Mouse (Mus musculus): ENCODE measurements around the gene Npat. TPM values are rescaled to one million over a fixed set of nuclear protein-coding genes. Genes with fewer than 3 reads are reported as not detected.

Npat gene
- 10 to 100 TPM; 17.5 to 20.4 TPM for total RNA-seq (2021)

DNA sequence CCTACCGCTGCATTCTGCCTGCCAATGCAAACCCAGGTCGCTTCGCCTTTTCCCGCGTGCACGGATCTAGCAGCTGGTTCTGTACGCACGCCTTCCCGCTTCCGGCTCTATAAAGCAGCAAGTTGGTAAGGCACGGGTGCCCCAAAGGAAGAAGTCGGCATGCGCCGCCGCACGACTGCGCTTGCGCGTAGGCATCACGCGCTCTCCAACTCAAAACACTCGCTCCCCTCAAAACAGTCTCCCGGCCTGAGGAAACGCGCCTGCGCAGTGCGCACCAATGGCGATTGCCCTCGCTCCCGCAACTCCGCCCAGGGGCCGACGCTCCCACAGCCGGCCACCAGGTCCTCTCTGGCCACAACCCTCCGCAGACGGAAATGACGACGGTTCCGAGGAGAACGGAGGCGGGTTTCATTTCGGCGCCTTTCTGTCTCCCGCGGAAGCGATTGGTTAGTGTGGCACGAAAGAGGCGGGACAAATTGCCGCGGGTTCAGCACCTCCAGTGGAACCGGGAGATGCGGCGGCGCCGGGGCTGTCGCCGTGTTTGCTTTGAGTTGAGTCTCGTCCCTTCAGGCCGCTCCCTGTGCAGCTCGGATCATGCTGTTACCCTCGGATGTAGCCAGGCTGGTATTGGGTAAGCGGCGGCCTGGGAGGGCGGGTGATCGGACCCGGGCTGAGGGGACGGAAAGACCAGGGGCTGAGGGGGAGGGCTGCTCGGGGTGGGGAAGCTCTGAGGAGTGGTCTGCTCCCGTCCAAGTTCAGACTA is at the start of gene Npat, which contains the start of gene Atm:
TSS of gene Npat (plus strand) at position 490 of the 763 bp plus-strand sequence.
TSS of gene Atm (minus strand) at position 183 of the 763 bp plus-strand sequence.
- intact Hi-C loops (cut with DNase I): loop anchor here (5.0 kb wide), 1 partner anchor 289 kb away; the partner anchor contains the start of gene Ddx10
- DNase-seq (ENCODE audit: low spot score in 2 of 2): peak; percentile 99 to 100

DNA sequence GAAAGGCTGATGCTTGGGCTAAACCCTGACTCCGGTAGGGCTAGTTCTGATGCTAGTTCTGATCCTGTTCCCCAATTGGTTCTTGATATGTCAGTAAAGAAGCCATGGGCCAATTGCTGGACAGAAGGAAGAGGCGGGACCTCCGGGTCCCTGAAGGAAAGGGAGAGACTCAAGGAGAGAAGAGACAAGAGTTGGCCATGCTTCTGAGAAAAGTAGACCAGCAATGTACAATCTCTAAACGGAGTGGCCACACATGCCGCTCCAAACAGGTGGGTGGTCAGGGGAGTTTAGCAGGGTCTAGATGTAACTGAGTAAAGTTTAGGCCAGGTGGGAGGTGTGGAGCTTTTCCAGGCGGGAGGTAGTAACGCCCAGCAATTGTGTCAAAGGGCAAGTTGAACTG is 28.8 kb upstream of the Npat start:
- intact Hi-C loops (cut with DNase I): no loop called here
- peak in 1 of 2 experiments; percentile 14 for DNase-seq (ENCODE audit: low spot score in 2 of 2)

DNA sequence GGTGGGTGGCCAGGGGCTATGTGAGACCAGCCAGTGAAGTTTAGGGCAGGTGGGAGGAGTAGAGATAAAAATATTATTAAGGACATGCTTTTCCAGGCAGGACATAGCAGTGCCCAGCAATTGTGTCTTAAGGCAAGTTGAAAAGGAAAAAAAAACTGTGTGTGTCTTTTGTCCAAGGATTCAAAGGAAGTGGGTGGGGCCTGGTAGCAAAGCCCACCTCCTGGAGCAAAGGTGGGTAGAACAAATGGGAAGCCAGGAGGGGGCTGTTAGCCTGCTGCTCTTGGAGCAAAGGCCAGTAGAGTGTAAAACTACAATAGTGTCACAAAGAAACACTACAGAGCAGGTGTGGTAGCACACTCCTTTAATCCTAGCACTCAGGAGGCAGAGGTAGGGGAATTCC is 22.8 kb upstream of the Npat start:
- intact Hi-C loops (cut with DNase I): no loop called here
- DNase-seq (ENCODE audit: low spot score in 2 of 2): no peak

DNA sequence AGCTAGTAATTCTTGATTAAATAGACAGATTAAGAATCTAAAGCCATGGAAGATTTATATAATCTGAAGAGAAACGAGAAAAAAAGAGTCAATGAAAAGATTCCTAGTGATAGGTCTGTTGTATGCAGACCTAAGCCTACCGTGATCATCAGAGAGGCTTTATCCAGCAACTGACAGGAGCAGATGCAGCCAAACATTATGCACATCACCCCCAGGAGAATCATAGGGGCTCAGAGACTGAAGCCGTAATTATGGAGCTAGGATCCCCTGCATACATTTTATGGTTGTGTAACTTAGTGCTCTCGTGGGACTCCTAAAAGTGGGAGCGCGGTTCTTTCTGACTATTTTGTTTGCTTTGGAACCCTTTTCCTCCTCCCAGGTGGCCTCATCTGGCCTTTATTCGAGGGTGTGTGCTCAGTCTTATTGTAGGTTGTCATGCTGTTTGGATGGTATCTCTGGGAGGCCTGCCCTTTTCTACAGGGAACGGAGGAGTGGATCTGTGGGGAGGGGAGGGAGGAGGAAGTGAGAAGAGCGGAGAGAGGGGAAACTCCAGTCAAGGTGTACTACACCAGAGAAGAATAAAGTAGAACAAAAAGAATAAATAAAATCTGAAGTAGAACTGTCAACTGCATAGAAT is 19.4 kb upstream of the Npat start:
- intact Hi-C loops (cut with DNase I): no loop called here
- no peak for DNase-seq (ENCODE audit: low spot score in 2 of 2)

DNA sequence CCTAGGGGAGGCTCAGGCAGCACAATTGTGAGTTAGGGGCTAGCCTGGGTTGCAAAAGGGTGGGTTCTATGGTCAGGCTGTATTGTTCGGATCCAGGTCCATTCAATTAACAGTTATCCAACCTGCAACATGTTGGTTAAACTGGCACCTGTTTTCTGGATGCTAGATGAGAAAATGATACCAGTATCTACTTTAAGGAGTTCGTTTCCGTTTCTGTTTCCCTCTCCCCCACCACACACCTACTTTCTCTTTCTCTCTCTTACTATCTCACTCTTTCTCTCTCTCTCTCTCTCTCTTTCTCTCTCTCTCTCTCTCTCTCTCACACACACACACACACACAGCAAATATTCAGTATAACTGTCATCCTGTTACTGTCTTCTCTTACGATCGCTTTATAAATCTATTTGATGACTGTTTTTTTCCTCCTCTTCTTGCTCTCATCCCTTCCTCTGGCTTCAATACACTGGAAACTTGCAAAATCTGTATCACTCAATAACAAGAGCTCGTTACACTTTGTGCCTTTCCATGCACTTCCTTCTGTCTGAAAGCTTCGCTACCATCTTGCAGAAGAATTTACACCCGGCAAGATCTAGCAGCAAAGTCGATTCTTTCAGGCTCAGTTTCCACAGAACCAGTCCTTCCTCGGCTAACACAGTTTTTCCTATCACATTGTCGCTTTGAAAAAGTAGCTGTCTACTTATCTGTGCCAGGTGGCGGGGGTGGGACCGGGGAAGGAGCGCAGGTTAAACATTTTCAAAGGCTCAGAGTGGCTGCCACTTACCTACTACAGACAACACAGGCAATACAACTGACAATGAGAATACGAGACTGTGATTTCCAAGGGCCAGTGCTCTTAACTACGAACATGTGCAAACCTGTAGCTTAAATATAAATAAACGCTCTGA is 1.2 kb upstream of the Npat start:
- DNase-seq (ENCODE audit: low spot score in 2 of 2): no peak

DNA sequence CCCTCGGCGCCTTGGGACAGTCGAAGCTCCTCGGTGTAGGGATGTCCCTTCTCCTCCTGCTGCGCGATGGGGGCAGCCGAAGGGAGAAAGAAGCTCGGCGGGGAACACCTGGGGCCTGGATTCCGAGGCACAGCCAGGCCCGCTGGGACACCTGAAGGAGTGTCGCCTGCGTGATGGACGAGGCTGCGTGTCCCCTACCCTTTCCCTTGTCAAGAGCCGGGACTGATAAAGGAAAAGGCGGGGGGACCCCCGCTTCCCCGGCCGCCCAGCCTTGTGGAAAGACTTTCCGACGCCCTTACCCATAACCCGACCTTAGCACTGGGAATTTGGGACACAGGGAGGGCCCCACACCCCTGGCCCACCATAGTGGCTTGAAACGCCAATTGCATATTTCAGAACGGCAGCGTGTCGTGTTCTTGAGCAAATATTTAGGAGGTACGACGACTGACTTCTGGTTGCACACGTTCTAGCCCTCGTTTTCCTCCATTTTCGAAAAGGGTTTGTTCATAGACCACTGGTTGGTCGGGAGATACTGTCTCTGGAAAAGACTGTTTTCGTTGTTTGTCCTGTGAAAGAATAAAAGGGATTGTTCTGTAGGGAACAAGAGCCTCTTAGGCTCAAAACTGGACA is 604 bp downstream of the Npat start:
- intact Hi-C loops (cut with DNase I): loop anchor here (5.0 kb wide), 1 partner anchor 290 kb away; the partner anchor contains the start of gene Ddx10
- DNase-seq (ENCODE audit: low spot score in 2 of 2): peak; percentile 4 to 6

More for the DNA sequence above, 1.2 kb upstream of the Npat start:
- intact Hi-C loops (cut with DNase I): loop anchor here (5.0 kb wide), 1 partner anchor 288 kb away; the partner anchor contains the start of gene Ddx10

DNA sequence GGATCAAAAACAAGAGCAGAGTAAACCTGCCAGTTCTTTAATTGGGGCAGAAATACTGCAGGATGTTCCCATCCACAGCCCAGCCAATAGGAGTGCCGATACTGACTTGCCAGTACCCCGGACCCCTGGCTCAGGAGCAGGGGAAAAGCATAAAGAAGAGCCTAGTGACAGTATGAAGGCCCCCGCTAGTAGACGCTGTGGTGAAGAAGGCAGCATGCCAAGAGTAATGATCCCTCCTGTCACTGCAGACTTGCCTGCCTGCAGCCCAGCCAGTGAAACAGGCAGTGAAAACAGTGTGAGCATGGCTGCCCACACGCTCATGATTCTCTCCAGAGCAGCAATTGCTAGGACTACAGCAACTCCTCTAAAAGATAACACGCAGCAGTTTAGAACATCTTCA is 33.8 kb downstream of the Npat start:
- DNase-seq (ENCODE audit: low spot score in 2 of 2): peak in 1 of 2 experiments; percentile 17
- intact Hi-C loops (cut with DNase I): no loop called here

DNA sequence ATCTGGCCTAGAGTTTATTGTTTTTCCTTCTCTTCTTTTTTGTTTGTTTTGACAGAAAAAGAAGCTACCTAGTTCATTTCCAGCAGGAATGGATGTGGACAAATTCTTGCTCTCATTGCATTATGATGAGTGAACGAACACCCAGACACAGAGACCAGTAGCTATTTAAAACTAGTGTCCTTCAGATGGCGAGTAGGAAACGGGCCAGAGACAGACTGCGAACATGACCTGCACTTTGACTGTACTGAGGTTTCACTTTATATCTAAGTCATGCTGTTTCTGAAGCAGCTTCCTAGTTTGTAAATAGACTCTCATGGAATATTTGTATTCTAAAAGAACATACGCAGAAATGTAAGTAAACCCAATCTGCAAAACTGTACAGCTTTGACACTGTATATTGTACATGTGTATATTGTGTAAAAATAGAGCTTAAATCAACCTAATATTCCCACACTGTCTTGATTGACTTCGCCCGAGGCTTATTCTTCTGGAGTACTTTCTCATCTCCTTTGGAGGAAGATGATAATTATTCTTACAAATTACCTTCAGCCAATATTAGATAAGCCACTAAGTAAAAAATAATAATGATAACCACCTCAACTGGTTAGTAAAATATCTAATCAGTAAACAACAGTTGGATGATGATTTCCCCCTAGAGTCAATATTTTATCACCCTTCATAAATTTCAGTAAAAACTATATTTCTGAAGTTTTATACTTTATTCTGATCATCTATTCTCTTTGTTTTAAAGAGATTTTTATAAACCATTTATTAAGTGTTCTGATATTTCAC is 35.9 kb downstream of the Npat start:
- intact Hi-C loops (cut with DNase I): no loop called here
- DNase-seq (ENCODE audit: low spot score in 2 of 2): no peak

DNA sequence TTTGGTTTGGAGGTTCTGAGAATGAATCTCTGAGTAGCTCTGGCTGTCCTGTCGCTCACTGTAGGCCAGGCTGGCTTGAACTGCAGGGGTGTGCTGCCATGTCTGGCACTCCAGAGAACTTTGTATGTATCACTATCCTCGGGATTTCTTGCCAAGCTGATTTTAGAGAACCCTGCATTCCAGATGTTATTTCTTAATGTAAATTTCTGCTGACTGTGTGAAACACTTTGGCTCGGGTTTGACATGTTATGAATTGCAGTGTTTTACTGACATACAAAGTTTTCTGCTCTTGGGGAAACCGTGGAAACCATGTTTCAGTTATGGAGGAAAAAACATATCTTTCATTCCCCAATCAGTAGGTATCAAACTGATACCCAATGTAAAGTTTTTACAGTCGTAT is 38.9 kb downstream of the Npat start:
- DNase-seq (ENCODE audit: low spot score in 2 of 2): no peak
- intact Hi-C loops (cut with DNase I): no loop called here

DNA sequence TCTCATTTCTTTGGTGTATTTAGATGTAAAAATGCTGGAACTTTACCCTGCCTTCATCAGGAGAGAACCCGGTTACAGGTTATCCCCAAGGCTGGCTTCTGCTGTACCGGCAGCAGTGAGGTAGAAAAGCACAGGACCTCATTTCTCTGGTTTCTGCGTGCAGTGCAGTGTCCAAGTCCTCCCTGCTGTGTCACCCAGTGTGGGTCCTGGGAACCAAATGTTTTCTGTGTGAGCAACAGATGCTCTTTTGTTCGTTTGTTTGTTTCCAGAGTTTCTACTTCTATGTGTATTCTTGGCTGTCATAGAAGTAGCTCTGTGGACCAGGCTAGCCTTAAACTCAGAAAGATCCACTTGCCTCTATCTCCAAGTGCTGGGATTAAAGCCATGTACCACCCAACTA is 45.0 kb downstream of the Npat start:
- no peak for DNase-seq (ENCODE audit: low spot score in 2 of 2)
- intact Hi-C loops (cut with DNase I): no loop called here

DNA sequence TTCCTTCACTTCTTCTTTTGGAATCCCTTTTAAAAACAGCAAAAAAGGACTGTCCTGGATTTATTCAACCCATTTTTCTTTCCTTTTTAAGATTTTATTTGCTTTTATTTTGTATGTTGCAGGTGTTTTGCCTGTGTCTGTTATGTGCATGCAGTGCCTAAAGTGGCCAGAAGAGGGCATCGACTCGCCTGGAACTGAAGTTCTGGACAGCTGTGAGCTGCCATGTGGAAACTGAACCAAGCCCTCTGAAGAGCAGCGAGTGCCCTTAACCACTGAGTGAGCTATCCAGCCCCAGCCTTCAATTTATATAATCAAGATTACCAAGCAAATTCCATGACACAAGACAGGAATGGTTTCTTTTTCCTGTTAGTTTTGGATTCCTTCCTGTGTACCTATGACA is 57.9 kb downstream of the Npat start:
- intact Hi-C loops (cut with DNase I): loop anchor here (5.0 kb wide), 1 partner anchor 42 kb away; no protein-coding TSS in a partner anchor
- DNase-seq (ENCODE audit: low spot score in 2 of 2): peak; percentile 53 to 55

DNA sequence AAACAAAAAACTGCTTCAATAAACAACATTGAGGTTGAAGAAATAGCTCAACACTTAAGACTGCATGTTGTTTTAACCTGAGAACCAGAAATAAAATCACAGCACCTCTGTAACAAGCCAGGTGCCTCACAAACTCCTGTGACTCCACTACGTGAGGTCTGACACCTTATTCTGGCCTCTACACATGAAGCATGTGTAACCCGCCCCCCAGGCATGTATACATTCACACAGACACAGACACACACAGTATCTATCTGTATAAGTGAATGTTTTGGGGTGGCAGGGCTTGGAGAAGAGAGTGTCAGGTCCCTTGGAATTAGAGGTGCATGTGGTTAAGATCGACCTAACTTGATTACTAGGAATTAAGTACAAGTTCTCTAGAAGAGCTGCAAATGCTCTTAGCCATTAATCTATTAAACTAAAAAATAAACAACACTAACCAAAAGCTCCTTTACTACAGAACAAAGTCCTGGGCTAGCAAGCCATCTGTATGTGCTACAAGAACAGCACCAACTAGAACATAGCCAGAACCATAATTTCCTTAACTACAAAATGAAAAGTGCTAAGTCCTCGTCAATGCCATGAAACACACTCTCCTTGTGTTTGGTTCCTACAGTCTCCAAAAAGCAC is 60.2 kb downstream of the Npat start:
- DNase-seq (ENCODE audit: low spot score in 2 of 2): no peak
- intact Hi-C loops (cut with DNase I): no loop called here

DNA sequence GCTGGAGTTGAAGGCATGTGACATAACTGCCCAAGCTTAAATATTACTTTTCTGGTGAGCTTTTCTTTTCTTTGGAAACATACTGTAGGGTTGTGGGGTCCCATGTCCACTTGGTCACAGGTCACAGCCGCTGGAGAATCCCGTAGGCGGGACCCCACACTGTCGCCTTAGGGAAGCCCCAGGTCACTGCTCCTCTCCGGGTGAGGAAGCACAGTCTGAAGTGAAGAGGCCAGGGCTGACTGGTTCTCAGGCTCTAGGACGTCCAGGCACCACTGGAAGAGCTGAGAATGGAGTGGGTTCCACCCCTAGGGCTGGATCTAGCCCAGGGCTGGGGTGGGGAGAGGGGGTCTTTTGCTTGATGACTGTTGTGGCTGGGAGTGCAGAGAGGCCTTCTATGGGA is 61.8 kb downstream of the Npat start:
- intact Hi-C loops (cut with DNase I): no loop called here

DNA sequence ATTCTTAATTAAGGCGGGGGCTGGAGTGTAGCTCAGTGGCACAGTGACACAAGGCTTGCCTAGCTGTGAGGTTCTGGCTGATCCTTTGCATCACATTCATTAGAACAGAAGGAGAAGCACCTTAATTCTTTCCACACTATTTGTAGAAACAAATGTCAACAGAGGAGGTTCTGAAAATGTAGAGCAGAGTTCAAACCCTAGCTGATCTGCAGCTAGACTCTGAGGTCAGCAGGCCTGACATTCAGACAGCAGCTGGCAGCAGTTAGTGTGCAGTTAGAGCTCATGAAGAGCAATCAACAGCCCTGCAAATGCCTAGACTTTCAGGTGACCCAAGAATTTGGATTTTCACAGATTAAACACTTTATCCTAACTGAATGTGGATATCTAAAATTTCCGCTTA is 64.7 kb downstream of the Npat start:
- DNase-seq (ENCODE audit: low spot score in 2 of 2): no peak
- intact Hi-C loops (cut with DNase I): no loop called here

More for the DNA sequence above, 61.8 kb downstream of the Npat start:
- no peak for DNase-seq (ENCODE audit: low spot score in 2 of 2)

DNA sequence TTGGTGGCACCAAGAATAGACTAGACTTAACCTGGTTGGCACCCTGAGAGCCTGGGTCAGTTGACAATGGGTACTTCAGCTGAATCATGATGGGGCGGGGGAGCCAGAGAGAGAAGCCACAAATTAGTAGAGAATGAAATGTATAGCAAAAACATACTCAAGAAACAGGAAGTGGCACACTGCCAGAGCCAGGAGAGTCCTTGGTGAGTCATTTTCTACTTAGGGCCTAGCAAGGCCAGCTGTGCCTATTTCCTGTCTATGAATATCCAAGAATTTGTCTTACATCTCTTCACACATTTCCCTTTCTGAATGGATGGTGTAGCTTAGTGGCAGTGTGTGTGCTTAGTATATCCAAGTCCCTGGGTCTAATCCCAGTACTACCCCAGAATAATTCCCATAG is 66.5 kb downstream of the Npat start:
- DNase-seq (ENCODE audit: low spot score in 2 of 2): peak in 1 of 2 experiments; percentile 39
- intact Hi-C loops (cut with DNase I): no loop called here

DNA sequence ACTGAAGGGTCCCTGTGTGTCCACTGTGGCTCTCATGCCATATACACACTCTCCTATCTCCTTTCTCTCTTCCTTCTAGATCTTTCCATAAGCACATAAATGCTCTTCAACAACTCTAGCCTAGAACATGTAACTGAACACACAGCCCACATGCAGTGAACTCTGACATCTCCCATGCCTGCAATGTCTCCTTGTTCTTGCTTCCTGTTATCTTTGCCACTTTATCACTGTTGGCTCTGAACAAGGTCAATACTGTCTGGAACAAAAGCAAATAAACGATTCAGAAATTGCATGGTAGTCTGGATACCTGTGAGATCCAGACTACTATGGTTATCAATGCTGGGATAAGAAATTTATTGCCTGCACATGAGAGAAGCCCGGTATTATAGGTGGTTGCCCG is 67.0 kb downstream of the Npat start:
- intact Hi-C loops (cut with DNase I): no loop called here
- DNase-seq (ENCODE audit: low spot score in 2 of 2): no peak

DNA sequence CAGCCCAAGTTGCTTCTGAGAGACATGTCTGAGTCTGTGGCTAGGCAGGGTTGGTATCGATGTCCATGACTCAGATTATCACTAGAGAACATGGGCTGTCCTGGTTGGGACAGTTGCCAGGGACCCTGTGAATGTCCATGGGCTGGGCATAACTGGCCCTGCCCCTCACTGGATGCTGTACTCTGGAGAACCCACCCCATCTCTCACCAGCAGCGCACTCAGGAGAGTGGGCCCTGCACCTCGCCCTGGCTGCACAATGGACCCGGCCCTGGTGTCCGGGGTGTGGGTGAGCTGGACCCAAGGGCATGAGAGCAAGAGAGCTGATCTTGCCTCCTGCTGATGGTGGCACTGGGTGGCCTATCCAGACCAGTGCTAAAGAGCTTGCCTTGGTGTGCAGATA is 68.1 kb downstream of the Npat start:
- intact Hi-C loops (cut with DNase I): no loop called here

DNA sequence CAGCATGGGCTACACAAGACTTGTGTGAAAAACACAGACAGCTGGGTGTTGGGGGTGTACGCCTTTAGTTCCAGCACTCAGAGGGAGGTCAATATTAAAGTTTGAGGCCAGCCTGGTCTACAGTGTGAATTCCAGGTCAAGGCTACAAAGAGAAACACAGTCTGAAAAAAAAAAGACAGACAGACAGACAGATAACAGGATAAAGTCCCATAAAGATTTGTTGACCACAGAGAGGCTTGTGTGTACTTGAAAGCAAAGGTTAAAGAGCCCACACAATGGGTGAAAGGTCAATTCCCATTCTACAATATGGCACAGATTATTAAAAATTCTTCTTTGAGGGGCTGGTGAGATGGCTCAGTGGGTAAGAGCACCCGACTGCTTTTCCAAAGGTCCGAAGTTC is 70.3 kb downstream of the Npat start:
- intact Hi-C loops (cut with DNase I): no loop called here
- no peak for DNase-seq (ENCODE audit: low spot score in 2 of 2)

More for the DNA sequence above, 68.1 kb downstream of the Npat start:
- no peak for DNase-seq (ENCODE audit: low spot score in 2 of 2)
